Mouse (Mus musculus) cerebellum, postnatal 36 days (tissue): ENCODE measurements around the gene Zmiz1.

Experiments used
- DNase-seq, 2 experiments: peaks; one replicate each; pipeline ENCODE4 v3.0.0; 2021 to 2022; ENCODE audit warnings: mixed read lengths in 2 of 2

Zmiz1 gene

GRCm38 (mm10) chr14:25598960-25599359, 140.0 kb downstream of the Zmiz1 start:
- DNase-seq: no peak

- peak; percentile 52 to 55 for DNase-seq
Observed at GRCm38 (mm10) chr14:25599934-25600333, 140.9 kb downstream of the Zmiz1 start.

DNA sequence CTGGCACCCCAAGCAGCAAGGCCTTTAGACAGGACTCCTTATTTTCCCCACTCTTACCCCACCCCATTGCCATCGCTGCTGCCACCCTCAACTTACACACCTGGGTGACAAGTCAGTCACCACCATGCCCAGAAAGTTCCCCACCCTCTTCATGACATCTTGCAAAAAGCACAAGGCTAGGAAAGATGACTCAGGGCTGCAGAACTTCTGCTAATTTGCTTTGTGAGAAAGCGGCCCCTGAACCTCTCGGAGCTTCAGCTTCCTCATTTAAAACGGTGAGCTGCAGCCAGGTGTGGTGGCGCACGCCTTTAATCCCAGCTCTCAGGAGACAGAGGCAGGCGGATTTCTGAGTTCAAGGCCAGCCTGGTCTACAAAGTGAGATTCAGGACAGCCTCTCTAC, 141.4 kb downstream of the Zmiz1 start:
- no peak for DNase-seq

GRCm38 (mm10) chr14:25600951-25601350, 142.0 kb downstream of the Zmiz1 start:
- DNase-seq: no peak

GRCm38 (mm10) chr14:25602018-25602417, 143.0 kb downstream of the Zmiz1 start:
- DNase-seq: no peak

DNA sequence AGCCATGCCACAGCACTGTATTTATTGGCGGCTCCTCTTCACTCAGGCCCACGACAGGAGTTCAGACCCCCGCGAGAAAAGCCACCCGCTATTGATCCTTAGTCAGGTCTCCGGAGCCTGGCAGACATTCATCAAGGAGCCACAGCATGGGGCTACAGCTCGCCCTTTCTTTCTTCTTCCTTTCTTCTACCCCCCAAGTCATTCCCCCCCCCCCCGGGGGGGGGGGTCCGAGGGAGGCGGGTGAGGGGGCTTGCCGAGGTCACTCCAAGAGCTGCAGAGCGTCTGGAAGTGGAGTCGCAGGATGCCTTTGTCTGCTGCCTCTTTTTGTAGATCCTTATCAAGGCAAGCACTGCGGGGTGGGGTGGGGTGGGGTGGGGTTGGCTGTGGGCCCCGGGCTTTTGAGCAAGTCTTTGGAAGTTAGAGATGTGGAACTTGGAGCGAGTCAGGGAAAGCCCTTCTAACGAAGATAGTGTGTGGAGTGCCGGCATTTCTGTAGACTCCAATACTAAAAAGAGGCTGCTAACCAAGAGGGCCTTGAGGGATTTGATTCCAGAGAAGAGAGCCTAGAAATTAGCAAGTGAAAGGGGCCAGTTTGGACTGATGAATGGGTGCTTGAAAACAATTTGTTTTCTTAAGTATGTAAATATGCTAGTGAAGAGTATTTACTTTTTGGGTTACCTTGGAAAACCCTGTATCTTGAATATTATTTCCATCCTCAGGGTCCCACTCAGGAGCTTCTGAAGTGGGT, 145.6 kb downstream of the Zmiz1 start:
- no peak for DNase-seq

DNA sequence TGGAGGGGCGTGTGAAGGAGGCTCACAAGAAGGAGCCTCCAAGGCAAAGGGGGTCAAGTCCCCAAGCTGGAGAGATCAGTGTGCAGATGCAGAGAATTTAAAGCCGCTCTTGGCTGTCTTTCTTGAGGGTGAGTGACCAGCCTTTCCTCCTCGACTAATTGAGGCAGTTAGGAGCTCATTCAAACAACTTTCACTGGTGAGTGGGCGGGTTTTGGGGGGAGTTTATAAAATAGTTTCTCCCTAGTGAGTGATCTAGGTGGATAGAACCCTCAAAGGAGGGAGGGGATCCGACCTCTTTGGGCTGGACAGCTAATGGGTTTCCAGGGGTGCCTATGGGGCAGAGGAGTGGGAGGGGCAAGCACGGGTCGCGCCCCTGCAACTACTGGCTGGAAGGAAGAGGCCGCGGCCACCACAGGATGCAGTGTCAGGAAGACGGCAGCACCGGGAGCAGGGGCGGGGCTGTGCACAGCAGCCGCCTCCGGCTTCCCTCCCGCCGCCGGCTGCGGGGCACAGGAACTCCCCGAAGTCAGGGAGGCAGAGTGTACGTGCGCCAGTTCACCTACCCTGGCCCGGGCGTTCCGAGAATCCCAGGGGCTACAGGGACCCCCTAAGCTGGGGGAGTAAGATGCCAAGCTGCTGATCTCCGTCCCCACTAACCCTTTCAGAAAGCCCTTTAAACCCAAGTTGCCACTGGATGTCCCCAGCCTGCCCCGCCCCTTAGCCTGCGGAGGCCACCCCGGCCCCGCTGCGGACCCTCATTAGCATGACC, 147.6 kb downstream of the Zmiz1 start:
- no peak for DNase-seq

DNA sequence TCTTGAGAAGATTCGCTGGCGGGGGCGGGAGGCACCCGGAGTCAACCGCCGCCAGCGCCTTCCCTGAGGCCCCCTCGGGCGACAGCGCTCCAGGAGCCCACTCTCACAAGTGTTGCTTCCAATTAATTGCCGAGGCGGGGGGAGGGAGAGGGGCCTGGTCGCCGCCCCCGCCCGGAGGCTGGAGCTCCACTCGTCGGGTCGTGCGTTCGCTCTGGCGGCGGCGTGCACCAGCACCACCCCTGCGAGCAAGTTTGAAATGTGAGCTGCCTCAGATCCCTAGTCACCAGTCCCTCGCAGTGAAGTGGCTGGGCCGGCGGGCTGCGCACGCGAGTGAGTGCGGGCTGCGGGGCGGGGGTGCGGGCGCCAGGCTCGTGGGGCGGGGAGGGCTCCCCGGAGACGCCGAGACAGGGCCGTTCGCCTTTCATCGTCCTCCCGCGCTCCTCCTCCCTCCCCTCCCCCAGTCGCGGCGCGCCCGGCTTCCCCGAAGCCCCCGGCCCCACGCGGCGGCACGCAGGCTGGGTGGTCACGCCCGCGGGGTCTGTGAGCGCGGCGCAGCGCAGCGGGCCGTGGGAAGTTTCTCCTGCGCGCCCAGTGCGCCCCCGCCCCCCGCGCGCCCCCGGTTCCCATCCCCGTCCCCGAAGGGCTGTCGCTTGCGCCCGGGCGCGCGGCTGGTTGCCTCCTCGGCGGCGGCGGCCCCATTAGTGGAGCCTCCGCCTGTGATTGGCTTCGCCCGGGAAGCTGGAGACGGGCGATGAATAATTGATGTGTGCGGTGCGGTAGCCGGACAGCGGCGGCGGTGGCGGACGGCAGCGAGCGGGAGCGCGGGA, 148.4 kb downstream of the Zmiz1 start:
- DNase-seq: peak in 1 of 2 experiments; percentile 39

DNA sequence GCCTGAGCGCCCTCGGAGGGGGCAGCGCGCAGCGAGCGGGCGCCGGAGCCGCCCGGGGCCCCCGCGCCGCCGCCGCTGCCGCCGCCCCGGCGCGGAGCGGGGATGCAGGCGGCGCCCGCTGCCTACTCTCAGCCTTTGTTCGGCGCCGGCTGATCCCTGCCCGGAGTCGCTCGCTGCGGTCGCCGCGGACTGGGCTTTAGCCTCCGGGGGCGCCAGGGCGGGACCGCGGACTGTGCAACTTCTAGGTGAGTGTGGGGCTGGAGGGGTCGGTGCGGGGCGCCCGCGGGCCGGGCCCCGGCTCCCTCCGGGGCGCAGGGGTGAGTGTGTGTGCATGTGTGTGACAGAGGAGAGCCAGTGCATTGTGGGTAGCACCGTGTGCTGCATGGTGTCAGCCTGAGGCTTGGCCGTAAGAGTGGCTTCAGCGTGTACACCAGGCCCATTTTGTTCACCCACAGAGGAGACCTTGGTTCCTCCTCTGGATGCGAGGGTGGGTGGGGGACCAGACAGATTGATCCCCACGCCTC, 149.0 kb downstream of the Zmiz1 start:
- peak in 1 of 2 experiments; percentile 51 for DNase-seq

DNA sequence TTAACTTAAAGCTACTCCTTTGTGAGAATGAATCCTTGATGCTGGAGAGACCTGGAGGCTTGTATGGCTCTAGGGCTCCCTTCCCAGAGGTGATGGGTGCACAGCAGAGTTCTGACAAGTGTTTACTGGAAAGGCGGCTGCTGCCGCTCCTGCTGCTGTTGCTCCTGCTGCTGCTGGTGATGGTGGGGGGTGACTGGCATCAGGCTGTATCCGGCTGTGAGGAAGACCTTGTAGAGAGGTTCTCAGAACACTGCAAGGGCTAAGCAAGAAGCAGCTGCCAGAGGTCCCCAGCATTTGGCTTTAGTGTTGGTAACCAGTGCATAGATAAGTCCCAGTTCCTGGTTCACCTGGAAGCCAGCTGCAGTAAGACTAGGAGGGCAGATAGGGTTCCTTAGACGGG, 149.6 kb downstream of the Zmiz1 start:
- DNase-seq: no peak

DNA sequence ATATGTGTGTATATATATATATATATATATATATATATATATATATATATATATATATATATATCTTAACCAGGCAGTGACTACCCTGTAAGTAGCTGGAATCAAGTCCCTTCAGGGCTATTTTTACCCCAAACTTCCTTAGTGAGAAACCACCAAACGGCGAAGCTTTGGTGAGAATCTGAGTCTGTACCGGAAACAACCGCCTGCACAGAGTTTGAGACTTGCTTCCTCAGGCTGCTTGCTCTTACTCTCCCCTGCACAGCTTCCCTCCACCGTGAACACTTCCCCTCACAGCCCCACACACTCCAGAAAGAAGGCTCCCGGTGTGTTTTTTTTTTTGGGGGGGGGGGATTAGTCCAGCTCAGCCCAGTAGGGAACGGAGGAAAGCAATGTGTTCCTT, 150.4 kb downstream of the Zmiz1 start:
- no peak for DNase-seq

- no peak for DNase-seq
Observed at GRCm38 (mm10) chr14:25610396-25611158, 151.6 kb downstream of the Zmiz1 start.

GRCm38 (mm10) chr14:25611159-25611697, 152.2 kb downstream of the Zmiz1 start:
- no peak for DNase-seq

GRCm38 (mm10) chr14:25611815-25612698, 153.1 kb downstream of the Zmiz1 start:
- DNase-seq: no peak

DNA sequence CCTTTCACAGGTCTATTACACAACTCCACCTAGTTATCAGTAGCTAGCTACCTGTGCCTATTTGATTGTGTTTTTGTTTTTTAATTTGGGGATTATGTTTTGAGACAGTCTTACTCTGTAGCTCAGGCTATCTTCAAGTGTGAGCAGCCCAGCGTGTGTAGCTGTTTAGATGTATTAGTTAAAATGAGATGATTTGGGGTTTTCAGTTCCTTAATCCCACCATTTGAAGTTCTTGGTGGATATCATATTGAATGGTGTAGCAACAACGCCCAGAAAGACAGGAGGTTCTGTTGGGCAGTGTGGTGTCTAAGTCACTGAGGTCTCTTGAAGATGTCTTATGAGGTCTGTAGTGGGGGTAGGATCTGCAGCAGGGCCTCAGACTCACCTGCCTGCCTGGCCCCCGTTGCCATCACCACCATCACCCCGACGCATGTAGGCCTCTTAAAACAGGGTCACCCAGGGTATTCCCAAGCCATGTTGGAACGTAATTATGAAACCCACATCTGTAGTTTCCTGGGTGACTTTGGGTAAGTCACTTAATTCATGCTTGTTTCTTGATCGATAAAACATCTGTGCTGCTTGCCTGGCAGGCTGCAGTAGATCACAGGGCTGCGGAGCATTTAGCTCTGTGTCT, 155.1 kb downstream of the Zmiz1 start:
- DNase-seq: no peak

GRCm38 (mm10) chr14:25614684-25615083, 155.7 kb downstream of the Zmiz1 start:
- DNase-seq: no peak

GRCm38 (mm10) chr14:25615602-25616001, 156.6 kb downstream of the Zmiz1 start:
- DNase-seq: no peak

DNA sequence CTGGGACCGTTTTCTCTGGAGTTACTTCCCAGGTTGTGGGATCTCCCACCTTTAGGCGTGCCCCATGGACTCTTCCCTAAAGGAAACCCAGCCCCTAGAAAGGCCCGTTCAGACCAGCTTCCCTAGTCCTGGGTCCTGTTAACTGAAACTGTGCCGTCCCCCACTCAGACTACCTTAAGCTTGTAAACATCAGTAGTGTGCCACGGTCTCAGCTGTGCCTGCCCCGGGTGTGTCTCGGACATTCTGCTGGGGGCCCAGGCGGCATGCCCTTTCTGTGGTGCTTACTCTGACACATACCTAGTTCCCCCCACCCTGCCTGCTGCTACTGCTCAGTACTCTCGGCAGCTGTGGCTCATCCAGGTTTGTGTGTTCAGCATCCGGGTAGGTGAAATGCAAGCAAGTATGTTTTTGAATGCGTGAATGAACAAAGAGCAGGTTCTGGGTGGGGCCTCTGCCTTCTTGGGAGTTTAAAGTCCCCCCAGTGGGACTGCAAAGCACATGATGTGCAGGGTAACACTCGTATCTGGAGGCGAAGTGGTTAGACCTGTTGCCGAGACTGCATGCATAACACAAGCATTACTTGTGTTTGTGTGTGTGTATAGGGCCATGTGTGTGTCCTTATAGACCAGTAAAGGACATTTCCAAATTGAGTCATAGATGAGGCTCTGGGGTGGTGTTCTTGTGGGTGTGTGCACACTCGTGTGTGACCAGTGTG, 157.2 kb downstream of the Zmiz1 start:
- DNase-seq: no peak

GRCm38 (mm10) chr14:25617264-25617663, 158.3 kb downstream of the Zmiz1 start:
- DNase-seq: no peak
